Mouse (Mus musculus) liver, postnatal 0 days (tissue): ENCODE measurements at regions not wholly inside any gene's neighbourhood (a gene's known extent, or its start where the extent isn't known, plus 50 kb on each side); places are given as distances from the start of the nearest gene placed in this dataset.

Experiments
- ATAC-seq: fragments of 200-750 bp; cut with Nextera tagmentation; 2 replicates; pipeline ENCODE4 v1.8.0; 2017; ENCODE audit warnings: mild to moderate bottlenecking, moderate library complexity
- DNase-seq: peaks from one replicate; pipeline ENCODE4 v3.0.0-alpha.2; 2016
- H3K27ac ChIP-seq: fragments of 300-500 bp; sonication (generic); 2 replicates; pipeline ENCODE4 v1.5.1; 2014; ENCODE audit warnings: antibody characterized with exemption, moderate library complexity, mild to moderate bottlenecking, low read depth
- H3K27me3 ChIP-seq: fragments of 300-500 bp; sonication (generic); 2 replicates; pipeline ENCODE4 v1.6.1; 2014; ENCODE audit warnings: low read length, control low read depth, mixed read lengths; ENCODE audit not compliant: insufficient read depth
- H3K36me3 ChIP-seq: fragments of 300-500 bp; sonication (generic); replicated peaks from 2 replicates; pipeline ENCODE4 v1.6.1; 2014; ENCODE audit warnings: mild to moderate bottlenecking, control low read depth, low read length, moderate library complexity, mixed read lengths; ENCODE audit not compliant: insufficient read depth
- H3K4me1 ChIP-seq: fragments of 300-500 bp; sonication (generic); 2 replicates; pipeline ENCODE4 v1.6.1; 2014; ENCODE audit warnings: antibody characterized with exemption, mild to moderate bottlenecking, control low read depth; ENCODE audit not compliant: insufficient read depth
- H3K4me2 ChIP-seq: fragments of 300-500 bp; sonication (generic); 2 replicates; pipeline ENCODE4 v1.6.1; 2014; ENCODE audit warnings: low read depth, mild to moderate bottlenecking, low read length, moderate library complexity, mixed read lengths
- H3K4me3 ChIP-seq: fragments of 300-500 bp; sonication (generic); 2 replicates; pipeline ENCODE4 v1.5.1; 2014; ENCODE audit warnings: low read depth, low read length
- H3K9ac ChIP-seq: fragments of 300-500 bp; sonication (generic); replicated peaks from 2 replicates; pipeline ENCODE4 v1.6.1; 2014; ENCODE audit warnings: mild to moderate bottlenecking, moderate library complexity
- H3K9me3 ChIP-seq: fragments of 300-500 bp; sonication (generic); 2 replicates; pipeline ENCODE4 v1.6.1; 2016; ENCODE audit warnings: mild to moderate bottlenecking, control low read depth, low read length, mixed read lengths
- CTCF ChIP-seq: sonication (generic); IDR thresholded peaks from 2 replicates; pipeline ENCODE4 v1.5.1; 2016; ENCODE audit warnings: antibody characterized with exemption, low read depth
- EP300 ChIP-seq: IDR thresholded peaks from 2 replicates; pipeline ENCODE4 v1.6.1; 2016; ENCODE audit warnings: antibody characterized with exemption, low read depth, mild to moderate bottlenecking
- WGBS: fragments of 180-500 bp; shearing (Covaris S2); extraction: QIAGEN DNeasy Blood & Tissue Kit; methylation state at CpG from one replicate; pipeline ENCODE4 v1.1.7; 2014; ENCODE audit not compliant: insufficient replicate concordance; 5-methylcytosine and 5-hydroxymethylcytosine counted together

GRCm38 (mm10) chr5:126964577-126964976 lies 277.0 kb upstream of the Tmem132c start:
- Histone ChIP-seq H3K27ac (no peak overlapping the region), H3K4me1 (no peaks in the 10 kb centered on the region), H3K4me2 (no peak overlapping the region), H3K9ac (no peak overlapping the region), H3K27me3 (no peaks in the 10 kb centered on the region), H3K4me3 (no peak overlapping the region), H3K9me3 (peaks cover 3% of the 10 kb centered on the region), H3K36me3 (no peaks in the 10 kb centered on the region)
- DNase-seq (no peak), ATAC-seq (no peak)
- TF ChIP-seq EP300: no peak
- TF ChIP-seq CTCF: peak; percentile 37
- 70% methylated on average over 4 of the region's 4 CpGs for WGBS

DNA sequence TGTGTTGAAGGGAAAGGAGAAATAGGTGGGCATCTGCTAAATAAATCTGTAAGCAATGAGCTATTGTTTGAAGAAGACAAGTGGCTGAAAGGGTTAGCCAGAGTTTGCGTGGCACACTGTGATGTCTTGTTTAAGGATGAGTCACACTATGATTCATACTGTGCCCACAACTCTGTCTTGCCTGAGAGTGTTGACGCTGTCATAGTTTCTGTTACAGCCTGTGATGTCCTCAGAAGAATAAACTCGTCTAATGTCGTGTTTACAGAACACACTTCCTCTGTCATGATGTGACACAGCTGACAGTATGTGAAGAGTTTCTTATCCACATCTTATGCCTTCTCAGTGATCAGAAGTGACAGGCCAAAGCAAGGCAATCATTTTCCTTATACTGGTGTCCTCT lies 274.5 kb upstream of the Tmem132c start:
- DNase-seq: no peak
- no peak overlapping the region for H3K4me3 ChIP-seq
- H3K9ac ChIP-seq: no peak overlapping the region
- TF ChIP-seq EP300 (no peak), CTCF (no peak)
- no peaks in the 10 kb centered on the region for H3K9me3 ChIP-seq
- no peak overlapping the region for H3K4me2 ChIP-seq
- ATAC-seq: no peak
- no peaks in the 10 kb centered on the region for H3K27me3 ChIP-seq
- WGBS: 66% methylated on average over 4 of the region's 4 CpGs
- no peaks in the 10 kb centered on the region for H3K36me3 ChIP-seq
- no peak overlapping the region for H3K27ac ChIP-seq
- no peaks in the 10 kb centered on the region for H3K4me1 ChIP-seq

- Histone ChIP-seq H3K9me3 (no peaks in the 10 kb centered on the region), H3K9ac (no peak overlapping the region), H3K36me3 (no peaks in the 10 kb centered on the region), H3K27ac (no peak overlapping the region), H3K4me2 (no peak overlapping the region), H3K4me3 (no peak overlapping the region), H3K27me3 (no peaks in the 10 kb centered on the region), H3K4me1 (no peaks in the 10 kb centered on the region)
- WGBS: 77% methylated on average over 8 of the region's 8 CpGs
- DNase-seq (no peak), ATAC-seq (no peak)
- TF ChIP-seq CTCF (no peak), EP300 (no peak)
Observed at GRCm38 (mm10) chr5:126969373-126969772, 272.2 kb upstream of the Tmem132c start.

- 41% methylated on average over 2 of the region's 2 CpGs for WGBS
- no peak for DNase-seq
- TF ChIP-seq EP300 (no peak), CTCF (no peak)
- Histone ChIP-seq H3K4me2 (no peak overlapping the region), H3K27ac (no peak overlapping the region), H3K4me1 (no peaks in the 10 kb centered on the region), H3K9ac (no peak overlapping the region), H3K4me3 (no peak overlapping the region), H3K9me3 (no peaks in the 10 kb centered on the region; the same call in 1 of the 2 replicates), H3K27me3 (no peaks in the 10 kb centered on the region), H3K36me3 (no peaks in the 10 kb centered on the region)
- ATAC-seq: no peak
Observed at GRCm38 (mm10) chr5:126971284-126971683, 270.3 kb upstream of the Tmem132c start.

GRCm38 (mm10) chr5:126971981-126972380 lies 269.6 kb upstream of the Tmem132c start:
- no peak overlapping the region for H3K9ac ChIP-seq
- H3K4me2 ChIP-seq: no peak overlapping the region
- H3K4me1 ChIP-seq: no peaks in the 10 kb centered on the region
- H3K27ac ChIP-seq: no peak overlapping the region
- H3K36me3 ChIP-seq: no peaks in the 10 kb centered on the region
- H3K4me3 ChIP-seq: no peak overlapping the region
- H3K9me3 ChIP-seq: no peaks in the 10 kb centered on the region; the same call in 1 of the 2 replicates
- WGBS: 56% methylated on average over 1 of the region's 1 CpGs
- DNase-seq (no peak), ATAC-seq (no peak)
- TF ChIP-seq CTCF (no peak), EP300 (no peak)
- no peaks in the 10 kb centered on the region for H3K27me3 ChIP-seq

DNA sequence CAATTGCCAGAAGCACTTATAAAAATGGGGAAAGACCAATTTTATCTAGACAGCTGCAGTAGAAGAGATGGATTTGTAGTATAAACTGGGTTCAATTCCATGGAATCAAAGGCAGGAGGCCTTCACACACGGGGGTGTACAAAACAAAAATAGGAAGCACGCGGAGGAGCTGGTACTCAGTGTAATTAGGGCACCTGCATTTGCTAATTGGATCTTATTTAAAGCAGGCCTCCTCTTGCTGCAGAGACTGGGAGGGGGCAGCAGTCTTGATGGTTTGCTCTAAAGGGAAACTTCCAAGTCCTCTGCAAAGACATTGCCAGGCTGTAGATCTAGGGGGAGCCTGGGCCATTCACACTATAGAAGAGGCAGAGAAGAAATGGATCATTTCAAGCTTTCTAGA lies 268.2 kb upstream of the Tmem132c start:
- 51% methylated on average over 3 of the region's 3 CpGs for WGBS
- Histone ChIP-seq H3K4me3 (no peak overlapping the region), H3K9me3 (peaks cover 5% of the 10 kb centered on the region), H3K4me2 (no peak overlapping the region), H3K27me3 (no peaks in the 10 kb centered on the region), H3K9ac (no peak overlapping the region), H3K27ac (no peak overlapping the region), H3K4me1 (no peaks in the 10 kb centered on the region), H3K36me3 (no peaks in the 10 kb centered on the region)
- TF ChIP-seq CTCF (no peak), EP300 (no peak)
- no peak for ATAC-seq
- DNase-seq: no peak

- no peak overlapping the region for H3K4me3 ChIP-seq
- DNase-seq (no peak), ATAC-seq (no peak)
- H3K27me3 ChIP-seq: no peaks in the 10 kb centered on the region
- no peak for TF ChIP-seq CTCF
- no peak for TF ChIP-seq EP300
- no peak overlapping the region for H3K4me2 ChIP-seq
- H3K36me3 ChIP-seq: no peaks in the 10 kb centered on the region
- peaks cover 8% of the 10 kb centered on the region for H3K9me3 ChIP-seq
- 75% methylated on average over 3 of the region's 3 CpGs for WGBS
- no peak overlapping the region for H3K27ac ChIP-seq
- no peaks in the 10 kb centered on the region for H3K4me1 ChIP-seq
- H3K9ac ChIP-seq: no peak overlapping the region
Observed at GRCm38 (mm10) chr5:126974565-126974964, 267.0 kb upstream of the Tmem132c start.
